Mouse (Mus musculus): ENCODE measurements around the gene Dazl.

GRCm38 (mm10) chr17:50308059-50308647 is 14.7 kb upstream of the Dazl start:
- TF ChIP-seq POLR2A (IDR thresholded peaks at IDR 0.05; ENCODE audit: borderline replicate concordance, low read depth, low read length) (no peak), CTCF (IDR thresholded peaks at IDR 0.05; ENCODE audit: low read depth, low read length) (no peak)
